Mouse (Mus musculus): ENCODE results near the gene Vps35l.

The Vps35l gene

DNA sequence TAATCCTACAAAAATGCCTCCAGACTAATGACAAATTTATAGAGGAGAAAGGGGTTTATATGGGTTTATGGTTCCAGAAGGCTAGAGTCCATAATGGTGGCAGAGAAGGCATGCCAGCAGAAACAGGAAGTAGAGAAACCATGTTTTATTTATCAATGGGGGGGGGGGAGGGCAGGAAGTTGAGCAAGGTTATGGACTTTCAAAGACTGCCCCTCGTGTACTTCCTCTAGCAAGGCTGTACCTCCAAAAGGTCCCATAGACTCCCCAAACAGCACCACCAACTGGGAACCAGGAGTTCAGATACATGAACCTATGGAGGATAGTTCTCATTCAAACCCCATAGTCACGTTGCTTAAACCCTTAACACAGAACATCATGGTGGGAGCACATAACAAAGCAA is 125.3 kb downstream of the Vps35l start:
- DNase-seq (ENCODE audit: extremely low spot score, low read depth, low spot score), result no peak

GRCm38 (mm10) chr7:118879466-118880029 is 139.5 kb downstream of the Vps35l start:
- DNase-seq (ENCODE audit: extremely low spot score, low read depth, low spot score), result no peak

- no peak for DNase-seq (ENCODE audit: extremely low spot score, low read depth, low spot score)
Measured at GRCm38 (mm10) chr7:118883957-118884356, 143.9 kb downstream of the Vps35l start.

DNA sequence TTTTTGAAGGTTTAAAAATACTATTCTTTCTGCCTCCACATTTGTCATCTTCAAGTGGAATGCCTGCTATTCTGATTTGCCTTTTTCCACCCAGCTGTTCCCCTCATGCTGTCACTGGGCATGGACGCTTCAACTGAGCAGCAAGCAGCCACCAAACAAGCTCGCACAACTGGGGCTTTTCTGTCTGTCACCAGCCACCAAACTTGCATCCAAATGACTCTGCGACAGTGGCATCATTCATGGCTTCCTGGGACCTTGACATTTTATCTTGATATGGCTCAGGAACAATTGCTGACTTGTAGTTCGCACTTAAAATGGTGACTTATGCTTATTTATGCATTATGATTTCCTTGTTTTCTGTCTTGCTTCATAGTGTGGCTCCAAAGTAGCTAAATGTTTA is 144.9 kb downstream of the Vps35l start:
- DNase-seq (ENCODE audit: extremely low spot score, low read depth, low spot score), result no peak

DNA sequence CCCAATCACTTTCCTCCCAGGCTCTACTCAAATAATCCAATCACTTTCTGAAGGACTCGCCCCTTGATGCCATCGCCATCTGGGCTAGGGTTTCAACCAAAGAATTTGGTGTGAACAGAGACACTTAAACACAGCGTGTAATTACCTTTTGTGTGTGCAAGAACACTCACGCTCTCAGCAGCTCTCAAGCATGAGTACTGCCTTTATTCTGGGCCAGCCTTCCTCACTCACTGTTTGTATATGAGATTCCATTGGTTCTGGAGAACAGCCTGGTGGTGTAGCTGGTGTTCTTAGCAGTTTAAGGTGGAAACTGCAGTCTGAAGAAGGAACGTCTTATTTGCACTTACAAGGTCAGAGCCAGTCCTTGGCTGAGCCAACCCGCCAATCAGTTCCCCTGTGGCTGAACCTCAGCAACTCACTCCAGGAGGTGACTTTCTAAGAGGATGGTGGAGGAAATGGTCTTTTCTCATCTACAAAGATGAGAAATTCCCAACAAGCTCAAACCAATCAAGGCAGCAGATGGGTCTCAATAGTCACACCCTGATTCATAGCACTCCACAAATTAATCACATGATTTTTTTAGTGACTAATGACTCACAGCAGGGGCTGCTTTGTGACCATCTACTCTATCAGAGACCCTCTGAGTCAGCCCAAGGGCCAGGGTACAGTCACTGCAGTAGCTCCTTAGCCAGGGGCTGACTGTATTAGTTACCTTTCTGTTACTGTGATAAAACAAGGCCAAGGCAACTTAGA is 147.5 kb downstream of the Vps35l start:
- DNase-seq (ENCODE audit: extremely low spot score, low read depth, low spot score), result no peak

DNA sequence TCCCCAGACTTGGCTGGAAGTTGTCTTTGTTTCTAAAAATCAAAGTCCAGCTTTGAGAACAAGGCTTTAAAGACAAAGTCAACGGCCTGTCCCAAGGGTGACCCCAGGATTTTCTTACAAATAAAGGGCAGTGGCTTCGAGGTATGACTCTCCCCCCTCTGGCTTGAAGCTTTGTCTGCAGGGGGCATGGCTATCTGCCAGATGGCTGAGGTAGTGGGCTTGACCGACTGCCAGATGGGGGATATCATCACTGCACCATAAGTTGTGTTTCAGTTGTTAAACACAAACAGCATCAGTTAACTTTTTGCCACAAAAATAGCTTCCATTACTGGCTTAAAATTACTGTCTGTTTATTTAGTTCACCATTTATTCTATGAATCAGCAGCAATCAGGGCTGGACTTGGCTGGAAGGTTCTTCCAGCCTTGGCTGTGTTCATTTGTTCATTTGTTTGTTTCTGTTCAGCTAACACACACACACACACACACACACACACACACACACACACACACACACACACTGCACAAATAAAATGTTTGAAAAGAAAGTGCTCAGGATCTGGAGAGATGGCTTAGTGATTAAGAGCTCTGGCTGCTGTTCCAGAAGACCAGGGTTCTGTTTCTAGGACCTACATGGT is 149.1 kb downstream of the Vps35l start:
- DNase-seq (ENCODE audit: extremely low spot score, low read depth, low spot score), result no peak

Measured in hindlimb bud, embryonic 11.5 days (tissue).